Mouse (Mus musculus) large intestine, adult 2 months (tissue): ENCODE data around the gene Gcn1l1. TPM values are rescaled to one million over a fixed set of nuclear protein-coding genes. Genes with fewer than 3 reads are reported as not detected.
"Not testable (repeated sequence)": the region's sequence is repeated elsewhere in the genome, so short reads cannot be mapped to it uniquely, and the experiment has no call there.

Experiments used
- DNase-seq: peaks from one replicate; pipeline ENCODE4 v3.0.0-alpha.2; 2012; ENCODE audit warnings: low read depth, low spot score
- WGBS: fragments of 180-500 bp; shearing (Covaris S2); methylation state at CpG from one replicate; pipeline ENCODE4 v1.1.7; 2018; 5-methylcytosine and 5-hydroxymethylcytosine counted together
- polyA plus RNA-seq: library from polyadenylated mRNA; depleted of rRNA; stranded (reverse); fragments of >200 nt; gene quantifications from 2 replicates; pipeline ENCODE4 v1.2.3, GENCODE M21; 2012

The Gcn1l1 gene
- polyA plus RNA-seq, 1 experiment = 26.0 TPM

DNA sequence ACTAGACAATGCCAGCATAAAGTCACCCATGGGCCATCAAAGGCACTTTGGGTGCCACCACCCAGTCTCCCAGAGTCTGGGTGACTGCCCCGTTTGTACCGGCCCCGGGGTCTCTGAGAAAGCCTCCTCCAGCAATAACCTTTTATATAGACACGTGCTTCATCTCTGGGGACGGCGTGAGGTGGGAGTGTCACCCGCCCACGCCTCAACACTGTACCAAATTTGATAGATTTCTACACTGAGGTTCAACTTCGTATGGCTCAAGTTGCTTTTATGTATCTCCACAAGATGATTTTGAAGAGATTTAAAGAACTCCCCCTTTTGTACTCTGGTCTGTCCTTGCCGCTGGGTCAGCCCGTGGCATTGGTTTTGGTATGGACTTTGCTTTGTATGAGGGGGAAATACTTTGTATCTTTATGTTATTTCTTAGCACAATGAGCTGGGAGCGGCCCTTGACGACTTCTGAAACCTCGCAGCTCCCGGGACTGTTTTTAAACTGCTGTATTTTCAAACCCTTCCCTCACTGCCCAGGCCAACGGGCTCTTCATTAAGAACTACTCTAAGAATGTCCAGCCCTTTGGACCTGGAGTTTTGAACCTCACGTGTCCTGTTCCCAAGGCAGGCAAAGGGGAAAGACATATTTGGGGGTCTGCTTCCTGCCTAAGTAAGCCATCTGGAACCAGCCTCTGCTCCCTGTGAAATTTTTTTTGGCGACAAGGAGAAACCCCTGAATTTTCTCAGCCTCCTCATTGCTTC lies 10.3 kb upstream of the Gcn1l1 start:
- WGBS = 76% methylated on average over 18 of the region's 18 CpGs
- DNase-seq = no peak

DNA sequence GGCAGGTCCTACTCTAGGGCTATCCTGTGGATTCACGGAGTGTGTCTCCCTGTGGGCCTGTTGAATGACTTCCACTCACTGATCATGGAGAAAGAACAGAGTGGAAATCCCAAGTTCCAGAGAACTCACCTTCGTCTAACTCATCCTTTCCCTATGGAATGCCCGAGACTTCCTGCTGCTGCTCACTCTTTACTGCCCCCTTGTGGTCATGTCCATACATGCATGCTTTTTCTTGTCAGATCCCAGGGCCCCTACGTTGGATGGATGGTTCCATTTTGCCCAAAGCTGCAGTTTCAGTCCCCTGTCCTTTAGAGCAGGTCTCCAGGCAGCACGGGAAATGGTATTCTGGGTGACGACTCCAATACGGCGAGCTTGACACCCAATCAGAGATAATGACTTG lies 8.8 kb upstream of the Gcn1l1 start:
- WGBS = 14% methylated on average over 8 of the region's 8 CpGs
- no peak for DNase-seq

DNA sequence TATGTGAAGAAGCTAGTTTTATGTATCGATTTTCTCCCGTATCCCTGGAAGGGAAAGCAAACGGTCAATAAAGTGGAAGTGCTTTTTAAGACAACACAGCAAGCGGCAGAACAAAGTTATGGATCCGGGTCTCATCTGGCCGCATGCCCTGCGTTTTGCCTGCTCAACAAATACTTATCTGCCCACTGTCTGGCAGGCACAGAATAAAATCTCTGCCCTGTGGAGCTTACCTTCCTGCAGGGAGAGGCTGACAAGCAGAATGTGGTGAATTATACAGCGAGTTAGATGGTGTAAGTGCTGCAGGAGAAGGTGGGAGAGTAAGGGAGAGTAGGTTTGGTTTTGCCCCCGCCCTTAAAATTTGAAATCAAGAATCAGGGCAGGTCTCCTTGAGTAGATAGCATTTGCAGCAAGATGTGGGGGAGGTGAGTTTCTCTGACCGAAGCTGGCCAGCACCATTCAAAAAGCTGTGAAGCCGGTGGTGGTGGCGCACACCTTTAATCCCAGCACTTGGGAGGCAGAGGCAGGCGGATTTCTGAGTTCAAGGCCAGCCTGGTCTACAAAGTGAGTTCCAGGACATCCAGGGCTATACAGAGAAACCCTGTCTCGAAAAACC lies 6.8 kb upstream of the Gcn1l1 start:
- DNase-seq = no peak
- WGBS = 87% methylated on average over 14 of the region's 14 CpGs

DNA sequence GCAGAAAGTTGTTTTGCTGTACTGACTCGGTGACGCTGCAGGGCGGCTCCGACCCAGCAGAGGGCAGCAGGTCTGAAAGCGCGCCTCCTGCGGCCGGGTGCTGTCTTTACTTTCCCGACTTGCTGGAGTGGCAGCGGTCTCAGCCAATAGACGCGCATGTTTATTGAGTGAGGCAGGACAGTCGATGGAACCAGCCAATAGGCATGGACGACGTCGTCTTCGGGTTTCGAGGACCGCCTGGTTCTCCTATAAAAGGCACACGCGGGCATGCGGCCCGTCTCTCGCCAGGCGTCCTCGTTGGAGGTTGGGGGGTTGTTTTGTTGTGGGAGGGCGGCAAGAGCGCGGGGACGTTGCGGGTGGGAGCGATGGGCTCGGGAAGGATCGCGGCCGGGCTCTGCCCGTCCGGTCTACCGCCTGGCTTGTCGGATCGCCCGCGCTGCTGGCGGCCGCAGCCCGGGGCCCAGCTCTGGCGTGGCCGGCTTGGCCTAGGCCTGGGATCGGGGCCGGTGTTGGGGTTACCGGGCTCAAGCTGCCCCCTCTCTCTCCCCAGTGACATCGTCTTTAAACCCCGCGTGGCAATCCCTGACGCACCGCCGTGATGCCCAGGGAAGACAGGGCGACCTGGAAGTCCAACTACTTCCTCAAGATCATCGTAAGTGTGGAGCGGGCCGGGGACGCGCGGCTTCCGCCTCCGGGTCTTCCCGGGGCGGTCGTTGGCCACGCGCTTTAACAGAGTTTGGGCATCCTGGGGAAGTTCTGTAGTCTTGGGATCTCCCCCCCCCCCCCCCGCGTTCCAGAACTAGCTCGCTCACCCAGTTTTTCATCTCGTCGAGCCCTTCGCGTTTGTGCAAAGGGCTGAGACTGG lies 5.6 kb upstream of the Gcn1l1 start, which contains the start of gene Rplp0:
TSS of gene Rplp0 (plus strand) at position 231 of the 865 bp plus-strand sequence.
- under 1% methylated on average over 78 of the region's 78 CpGs for WGBS
- peak; percentile 97 for DNase-seq

DNA sequence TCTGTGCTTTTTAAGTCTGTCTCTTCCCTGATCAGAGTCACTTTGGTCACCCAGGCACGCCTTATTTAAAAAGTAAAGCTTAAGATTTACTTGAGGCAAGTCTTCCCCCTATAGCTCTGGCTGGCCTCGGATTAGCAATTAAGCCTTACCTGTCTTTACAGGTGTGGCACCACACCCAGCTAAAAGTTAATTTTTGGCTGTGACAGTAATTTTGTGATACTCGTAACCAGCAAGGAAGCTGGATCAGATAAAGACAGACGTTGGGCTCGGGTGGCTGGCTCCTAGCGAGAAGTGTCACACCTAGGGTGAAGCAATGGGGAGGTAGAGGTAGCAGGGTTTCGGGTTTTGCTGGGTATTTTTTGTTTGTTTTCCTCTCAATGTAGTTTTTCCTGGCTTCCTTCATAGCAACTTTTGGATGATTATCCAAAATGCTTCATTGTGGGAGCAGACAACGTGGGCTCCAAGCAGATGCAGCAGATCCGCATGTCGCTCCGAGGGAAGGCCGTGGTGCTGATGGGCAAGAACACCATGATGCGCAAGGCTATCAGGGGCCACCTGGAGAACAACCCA lies 4.6 kb upstream of the Gcn1l1 start:
- 21% methylated on average over 13 of the region's 13 CpGs for WGBS
- DNase-seq = no peak

DNA sequence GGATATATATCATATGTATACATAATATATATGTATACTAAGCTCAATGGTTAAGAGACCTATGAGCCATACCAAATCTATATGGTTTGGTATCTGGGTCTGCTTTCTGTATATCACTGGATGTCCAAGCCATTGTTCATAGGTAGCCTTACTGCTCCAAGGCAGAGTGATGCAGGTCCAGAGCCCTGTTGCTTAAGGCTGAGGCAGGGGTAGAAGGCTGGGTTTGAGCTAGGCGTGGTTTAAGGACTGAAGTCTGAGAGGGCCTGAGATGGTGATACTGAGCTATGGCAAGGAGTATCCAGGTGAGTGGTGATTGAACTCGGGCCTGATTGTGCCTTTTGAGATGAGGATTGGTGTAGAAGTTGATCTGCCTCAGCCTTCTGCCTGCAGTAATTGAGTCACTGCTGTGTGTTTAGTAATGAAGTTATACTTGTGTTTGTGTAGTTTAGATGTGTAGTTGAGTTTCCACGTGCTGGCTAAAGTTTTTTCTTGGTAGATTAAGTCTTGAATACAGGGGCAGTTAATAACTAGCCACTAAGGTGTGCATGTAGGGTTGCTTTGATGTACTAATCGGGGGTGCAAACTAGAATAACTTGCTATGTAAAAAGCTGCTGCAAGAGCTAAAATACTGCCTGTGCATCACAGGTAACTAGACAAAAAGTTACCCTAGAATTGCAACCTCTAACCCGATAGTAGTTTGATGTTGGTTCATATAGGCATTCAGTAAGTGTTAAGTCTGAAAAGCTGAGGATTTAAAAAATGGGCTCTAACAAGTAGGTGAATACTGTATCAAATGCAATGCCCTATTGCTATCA lies 1.1 kb upstream of the Gcn1l1 start:
- no peak for DNase-seq
- 48% methylated on average over 5 of the region's 5 CpGs for WGBS

DNA sequence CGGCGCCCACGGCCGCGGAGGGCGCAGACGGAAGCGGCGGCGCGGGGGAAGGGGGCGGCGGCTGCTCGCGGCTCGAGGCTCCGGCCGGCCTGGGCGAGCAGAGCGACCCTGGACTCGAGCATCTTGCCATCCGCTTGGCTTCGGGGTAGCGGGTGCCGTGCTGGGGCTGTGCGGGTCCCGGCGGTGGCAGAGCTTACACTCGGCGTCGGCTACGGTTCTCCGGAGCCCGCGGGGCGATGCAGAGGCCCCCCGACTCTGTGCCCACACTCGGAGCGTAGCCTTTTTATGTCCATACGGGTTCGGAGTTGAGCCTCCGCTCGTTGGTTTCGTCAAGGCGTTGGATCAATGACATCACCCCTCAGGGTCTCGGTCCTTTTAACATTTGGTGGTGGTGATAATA lies 349 bp downstream of the Gcn1l1 start:
- WGBS = under 1% methylated on average over 45 of the region's 46 CpGs
- DNase-seq = no peak

DNA sequence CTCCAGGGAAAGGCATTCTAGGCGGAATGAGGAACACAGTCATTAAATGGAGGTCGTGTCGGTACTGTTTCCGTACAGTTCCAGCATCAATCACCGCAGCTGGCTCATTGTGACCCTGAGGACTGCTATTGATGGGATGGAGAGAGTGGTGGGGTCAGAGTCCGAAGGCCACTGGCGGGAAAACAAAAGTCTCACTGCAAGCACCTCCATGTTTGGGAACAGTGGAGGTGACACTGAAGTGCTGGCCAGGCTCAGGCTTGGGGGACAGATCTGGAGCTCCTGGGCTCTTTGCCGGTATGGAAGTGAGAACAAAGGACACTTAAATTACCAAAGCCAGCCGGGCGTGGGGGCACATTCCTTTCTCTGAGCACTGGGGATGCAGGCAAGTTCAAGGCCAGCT lies 3.6 kb downstream of the Gcn1l1 start:
- 33% methylated on average over 10 of the region's 10 CpGs for WGBS
- DNase-seq = no peak

DNA sequence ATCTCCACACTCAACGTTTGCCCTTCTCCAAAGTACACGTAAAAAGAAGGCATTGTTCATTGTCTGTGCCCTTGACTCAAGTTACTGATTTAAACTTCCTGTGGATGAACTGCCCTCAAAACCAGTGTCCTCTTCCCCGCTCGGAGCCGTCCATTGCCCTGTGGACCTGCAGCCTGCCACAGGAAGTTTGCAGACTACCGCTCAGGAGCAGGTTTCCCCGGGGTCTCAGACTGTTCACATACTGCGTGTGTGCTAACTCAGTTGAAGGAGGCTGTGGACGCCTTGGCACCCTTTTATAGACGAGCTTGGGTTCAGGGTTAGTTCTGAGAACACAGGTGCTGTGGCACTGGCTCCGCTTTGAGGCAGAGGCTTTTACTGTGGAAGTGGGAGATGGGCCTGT lies 4.3 kb downstream of the Gcn1l1 start:
- WGBS = 63% methylated on average over 11 of the region's 11 CpGs
- no peak for DNase-seq

DNA sequence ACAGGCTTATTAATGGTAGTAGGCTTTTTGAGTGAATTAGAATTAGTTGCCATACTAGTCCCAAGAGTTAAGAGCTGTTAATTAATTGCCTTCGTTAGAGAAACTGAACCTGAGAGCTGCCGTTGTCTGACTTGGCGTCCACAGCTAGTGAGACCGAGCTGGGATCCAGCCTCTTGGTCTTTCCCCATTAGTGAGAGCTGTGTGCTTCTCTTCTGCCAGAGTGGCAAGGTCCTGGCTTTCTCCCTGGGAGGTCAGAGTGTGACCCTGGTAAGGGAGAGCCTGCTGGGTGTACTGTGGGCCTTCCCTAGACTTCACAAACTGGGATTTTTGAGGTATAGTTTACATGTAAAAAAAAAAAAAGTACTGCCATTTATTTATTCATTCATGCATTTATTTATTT lies 4.7 kb downstream of the Gcn1l1 start:
- 93% methylated on average over 4 of the region's 4 CpGs for WGBS
- no peak for DNase-seq

DNA sequence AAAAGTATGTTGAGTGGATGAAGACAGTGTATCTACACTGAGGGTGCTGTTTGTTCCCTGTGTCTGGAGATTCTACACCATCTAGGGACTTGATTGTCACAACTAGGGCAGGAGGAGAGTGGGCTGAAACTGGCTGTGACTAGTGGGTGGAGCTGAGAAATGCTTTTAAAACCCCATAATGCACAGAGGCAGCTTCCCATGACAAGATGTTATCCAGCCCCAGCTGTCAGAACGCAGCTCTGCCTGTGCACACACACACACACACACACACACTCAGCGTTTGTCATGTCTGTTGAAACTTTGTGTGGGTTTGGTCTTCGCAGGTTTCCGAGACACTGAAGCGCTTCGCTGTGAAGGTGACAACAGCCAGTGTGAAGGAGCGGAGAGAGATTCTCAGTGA lies 6.0 kb downstream of the Gcn1l1 start:
- WGBS = 94% methylated on average over 7 of the region's 7 CpGs
- DNase-seq = no peak

DNA sequence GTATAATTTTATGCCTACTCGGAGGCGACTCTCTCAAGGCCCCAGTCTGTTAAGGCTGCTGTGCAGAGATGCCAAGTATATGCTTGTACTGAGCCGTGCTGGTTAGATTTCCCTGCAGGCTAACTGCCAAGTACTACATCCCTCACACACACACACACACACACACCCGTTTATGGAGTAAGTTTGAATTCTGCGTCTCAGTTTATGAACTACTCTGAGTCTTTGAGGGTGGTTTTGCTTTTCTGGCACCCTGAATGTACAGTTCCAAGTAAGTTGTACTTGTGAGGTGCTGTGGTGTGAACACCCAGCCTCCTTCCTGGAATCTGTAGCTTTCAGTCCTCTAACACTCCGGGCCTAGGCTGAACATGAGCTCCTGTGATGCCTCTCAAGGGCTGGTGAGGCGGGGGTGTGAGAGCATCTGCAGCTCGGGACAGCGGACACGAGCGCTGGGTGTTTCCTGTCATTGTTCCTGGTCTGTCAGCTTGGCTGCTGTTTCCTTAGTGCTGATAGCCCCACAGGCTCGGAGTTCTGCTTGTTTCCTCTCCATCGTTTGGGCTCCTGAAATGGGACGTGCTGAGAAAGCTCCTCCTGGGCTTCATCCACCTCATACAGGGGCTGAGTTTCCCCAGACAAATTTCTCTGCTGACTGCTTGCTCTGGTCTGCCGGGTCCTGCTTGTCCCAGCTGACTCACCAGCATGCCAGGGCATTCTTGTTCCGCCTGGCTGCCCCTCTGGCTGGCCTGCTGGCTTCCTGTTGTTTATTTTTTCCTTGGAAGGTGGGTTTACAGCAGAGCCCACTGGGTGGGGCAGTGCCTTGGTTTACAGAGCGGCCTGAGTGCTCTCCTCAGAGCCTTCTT lies 7.9 kb downstream of the Gcn1l1 start:
- no peak for DNase-seq
- WGBS = 53% methylated on average over 17 of the region's 17 CpGs

DNA sequence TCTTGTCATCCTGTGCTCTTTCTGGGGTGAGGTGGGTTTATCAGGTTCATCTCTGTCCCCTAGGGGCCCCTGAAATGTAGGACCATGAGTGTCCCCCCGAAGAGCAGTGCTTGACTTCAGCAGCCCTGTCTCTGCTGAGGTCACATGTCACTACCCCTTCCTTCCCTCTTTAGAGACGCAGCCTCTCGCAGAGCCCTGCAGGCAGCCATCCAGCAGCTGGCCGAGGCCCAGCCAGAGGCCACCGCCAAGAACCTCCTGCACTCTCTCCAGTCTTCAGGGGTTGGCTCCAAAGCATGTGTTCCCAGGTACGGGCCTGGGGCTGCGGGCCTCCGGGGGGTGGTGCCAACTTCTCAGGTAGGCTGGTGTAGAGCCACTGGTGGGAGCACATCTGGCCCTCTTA lies 9.9 kb downstream of the Gcn1l1 start:
- no peak for DNase-seq
- WGBS = 64% methylated on average over 8 of the region's 8 CpGs

DNA sequence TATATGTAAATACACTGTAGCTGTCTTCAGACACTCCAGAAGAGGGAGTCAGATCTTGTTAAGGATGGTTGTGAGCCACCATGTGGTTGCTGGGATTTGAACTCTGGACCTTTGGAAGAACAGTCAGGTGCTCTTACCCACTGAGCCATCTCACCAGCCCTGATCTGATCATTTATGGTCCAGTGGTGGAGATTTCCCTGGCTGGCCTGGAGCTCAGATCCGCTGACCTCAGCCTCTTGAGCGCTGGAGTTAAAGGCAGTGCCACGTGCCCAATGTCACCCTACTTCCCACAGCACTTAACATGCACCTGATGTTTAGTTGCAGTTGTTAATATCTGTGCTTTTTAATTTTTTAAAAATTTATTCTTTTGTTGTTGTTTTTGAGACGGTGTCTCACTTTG lies 12.6 kb downstream of the Gcn1l1 start:
- WGBS = 90% methylated on average over 4 of the region's 4 CpGs
- DNase-seq = not testable (repeated sequence)

DNA sequence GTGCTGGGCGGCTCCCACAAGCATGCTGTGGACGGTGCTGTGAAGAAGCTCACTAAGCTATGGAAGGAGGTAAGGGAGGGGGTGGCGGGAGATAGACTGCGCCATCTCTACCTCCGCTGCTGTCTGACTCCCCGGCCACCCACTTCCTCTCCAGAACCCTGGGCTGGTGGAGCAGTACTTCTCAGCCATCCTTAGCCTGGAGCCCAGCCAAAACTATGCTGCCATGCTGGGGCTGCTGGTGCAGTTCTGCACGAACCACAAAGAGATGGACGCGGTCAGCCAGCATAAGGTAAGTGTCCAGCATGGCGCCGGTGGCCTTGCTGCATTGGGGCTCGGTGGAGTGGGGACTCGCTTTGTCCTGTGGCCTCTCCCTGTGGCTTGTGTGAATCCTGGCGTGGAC lies 13.9 kb downstream of the Gcn1l1 start:
- WGBS = 89% methylated on average over 14 of the region's 14 CpGs
- no peak for DNase-seq

DNA sequence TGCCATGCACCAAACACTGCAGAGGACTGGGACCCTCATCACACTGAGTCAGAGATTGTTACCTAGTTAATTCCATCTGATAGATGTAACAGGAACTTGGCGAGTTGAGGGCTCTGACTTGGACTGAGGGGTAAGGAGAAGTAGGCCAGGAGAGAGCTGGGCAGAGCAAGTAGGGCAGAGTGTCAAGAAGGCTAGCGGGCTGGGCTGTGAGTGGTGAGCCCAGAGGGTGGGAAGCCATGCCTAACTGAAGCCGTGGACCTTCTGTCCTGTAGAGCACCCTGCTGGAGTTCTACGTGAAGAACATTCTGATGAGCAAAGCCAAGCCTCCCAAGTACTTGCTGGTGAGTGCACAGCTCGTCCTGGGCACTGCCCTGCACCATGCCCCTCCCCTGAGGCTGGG lies 14.3 kb downstream of the Gcn1l1 start:
- no peak for DNase-seq
- WGBS = 86% methylated on average over 5 of the region's 5 CpGs

DNA sequence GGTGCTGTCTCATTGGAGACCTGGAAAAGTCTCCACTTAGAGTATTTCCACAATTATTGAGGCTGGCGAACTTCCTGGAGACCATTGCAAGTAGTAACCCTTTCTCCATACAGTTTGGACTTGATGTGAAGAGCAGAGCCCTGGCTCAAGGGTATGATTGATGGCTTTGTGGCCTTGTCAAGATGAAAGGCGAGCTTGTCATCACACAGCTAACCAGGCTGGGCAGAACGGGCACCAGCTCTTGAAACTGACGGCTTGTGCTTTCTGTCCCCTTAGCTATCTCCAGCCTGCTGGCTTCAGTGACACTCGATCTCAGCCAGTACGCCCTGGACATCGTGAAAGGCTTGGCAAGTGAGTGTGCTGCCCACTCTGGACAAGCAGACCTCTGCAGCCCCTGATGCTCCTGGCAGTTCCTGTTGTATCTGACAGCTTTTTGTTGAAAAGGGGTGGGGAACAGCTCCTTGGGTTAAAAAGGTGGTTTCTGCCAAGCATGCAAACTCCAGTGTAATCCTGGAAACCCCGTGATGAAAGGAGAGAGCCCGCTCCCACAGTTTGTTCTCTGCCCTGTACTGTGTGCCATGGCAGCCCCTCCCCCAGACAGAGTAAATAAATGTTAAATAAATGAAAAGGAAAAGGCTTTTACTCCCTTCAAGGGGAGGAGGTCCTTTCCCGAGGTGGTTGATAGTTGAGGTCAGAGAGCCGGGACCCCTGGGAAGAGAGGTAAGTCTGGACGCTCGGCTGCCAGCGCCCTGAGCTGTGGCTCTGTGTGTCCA lies 15.4 kb downstream of the Gcn1l1 start:
- no peak for DNase-seq
- 86% methylated on average over 14 of the region's 14 CpGs for WGBS

DNA sequence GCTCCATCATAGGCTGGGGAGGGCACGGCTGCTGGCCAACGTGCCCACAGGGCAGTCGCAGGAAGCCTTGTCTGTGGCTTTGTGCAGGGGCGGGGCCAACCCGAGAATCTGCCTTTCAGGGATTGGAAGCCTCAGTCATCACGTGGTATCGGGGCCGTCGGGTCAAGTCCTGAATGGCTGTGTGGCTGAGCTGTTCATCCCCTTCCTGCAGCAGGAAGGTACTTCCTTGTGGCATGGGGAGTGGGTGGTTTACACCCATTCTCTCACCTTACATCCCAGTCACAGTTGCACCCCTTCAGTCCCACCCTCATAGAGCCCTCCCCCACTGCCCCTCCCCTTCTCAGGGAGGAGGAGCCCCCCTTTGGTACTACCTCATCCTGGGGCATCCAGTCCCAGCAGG lies 16.6 kb downstream of the Gcn1l1 start:
- no peak for DNase-seq
- 94% methylated on average over 9 of the region's 9 CpGs for WGBS
